Mouse (Mus musculus): ENCODE results near the gene Treh.

Treh gene

GRCm38 (mm10) chr9:44734524-44735494 lies 61.8 kb downstream of the Treh start, which contains the start of gene Phldb1:
TSS of gene Phldb1 (minus strand) at chr9:44735198.
- DNase-seq (ENCODE audit: low read depth, low spot score): peak; percentile 71

GRCm38 (mm10) chr9:44735886-44736285 lies 62.9 kb downstream of the Treh start:
- no peak for DNase-seq (ENCODE audit: low read depth, low spot score)

All from forelimb bud, embryonic 11.5 days (tissue).